Mouse (Mus musculus) forebrain, embryonic 12.5 days (tissue): Measurements from ENCODE around the gene Armc5. TPM values are rescaled to one million over a fixed set of nuclear protein-coding genes. Genes with fewer than 3 reads are reported as not detected.
A peak's percentile ranks its signal among the peaks of the same experiment; 100 is the strongest.

ENCODE experiments used
- ATAC-seq: fragments of 200-750 bp; cut with Nextera tagmentation; 2 replicates; pipeline ENCODE4 v1.8.0; 2017; ENCODE audit warnings: moderate TSS enrichment; ENCODE audit not compliant: low FRiP score
- H3K27ac ChIP-seq: fragments of 300-500 bp; sonication (generic); 2 replicates; pipeline ENCODE4 v1.5.1; 2016; ENCODE audit warnings: mild to moderate bottlenecking
- H3K27me3 ChIP-seq: fragments of 300-500 bp; sonication (generic); 2 replicates; pipeline ENCODE4 v1.6.1; 2016; ENCODE audit warnings: mild to moderate bottlenecking
- H3K36me3 ChIP-seq: fragments of 300-500 bp; sonication (generic); replicated peaks from 2 replicates; pipeline ENCODE4 v1.6.1; 2016; ENCODE audit warnings: mild to moderate bottlenecking
- H3K4me1 ChIP-seq: fragments of 300-500 bp; sonication (generic); 2 replicates; pipeline ENCODE4 v1.6.1; 2016
- H3K4me2 ChIP-seq: fragments of 300-500 bp; sonication (generic); 2 replicates; pipeline ENCODE4 v1.6.1; 2016; ENCODE audit warnings: mild to moderate bottlenecking, moderate library complexity
- H3K4me3 ChIP-seq: fragments of 300-500 bp; sonication (generic); replicated peaks from 2 replicates; pipeline ENCODE4 v1.5.1; 2016; ENCODE audit warnings: mild to moderate bottlenecking
- H3K9ac ChIP-seq: fragments of 300-500 bp; sonication (generic); 2 replicates; pipeline ENCODE4 v1.6.1; 2016; ENCODE audit warnings: mild to moderate bottlenecking
- H3K9me3 ChIP-seq: fragments of 300-500 bp; sonication (generic); 2 replicates; pipeline ENCODE4 v1.6.1; 2016
- WGBS: fragments of 180-500 bp; shearing (Covaris S2); methylation state at CpG from one replicate; pipeline ENCODE4 v1.1.7; 2016; 5-methylcytosine and 5-hydroxymethylcytosine counted together
- polyA plus RNA-seq: library from polyadenylated mRNA; unstranded; fragments of >200 nt; fragmentation: Nextera tagmentation; extraction: Ambion mirVana; gene quantifications from 2 replicates; pipeline ENCODE4 v1.2.1, GENCODE M21; 2016

Armc5 gene
- polyA plus RNA-seq, 1 experiment from 2014 or later = 14.0 TPM

- H3K9ac ChIP-seq = no peak overlapping the region
These were observed 716 bp upstream of the Armc5 start for GRCm38 (mm10) chr7:128236426-128236825.

GRCm38 (mm10) chr7:128237593-128237926 is 418 bp downstream of the Armc5 start:
- H3K27ac ChIP-seq = peak overlapping the region; percentile 95
- H3K4me3 ChIP-seq = peak overlapping the region; percentile 60
- H3K9ac ChIP-seq = peak overlapping the region; percentile 69
- H3K4me1 ChIP-seq = peaks cover 18% of the 10 kb centered on the region
- peaks cover 33% of the 10 kb centered on the region for H3K36me3 ChIP-seq
- under 1% methylated on average over 25 of the region's 25 CpGs for WGBS
- H3K27me3 ChIP-seq = no peaks in the 10 kb centered on the region
- peak overlapping the region; percentile 80 for H3K4me2 ChIP-seq
- H3K9me3 ChIP-seq = no peaks in the 10 kb centered on the region
- ATAC-seq = no peak; the same call in 1 of the 2 replicates

More at GRCm38 (mm10) chr7:128236426-128236825, 716 bp upstream of the Armc5 start:
- Histone ChIP-seq H3K4me3 (peak overlapping the region; percentile 60), H3K27ac (no peak overlapping the region), H3K36me3 (peaks cover 22% of the 10 kb centered on the region), H3K4me2 (peak overlapping the region; percentile 80; the same call in 1 of the 2 replicates), H3K4me1 (peaks cover 18% of the 10 kb centered on the region), H3K9me3 (no peaks in the 10 kb centered on the region), H3K27me3 (no peaks in the 10 kb centered on the region)
- no peak for ATAC-seq
- 94% methylated on average over 13 of the region's 13 CpGs for WGBS

GRCm38 (mm10) chr7:128237927-128238778 is 1.0 kb downstream of the Armc5 start, which contains the start of gene 9130023H24Rik:
9130023H24Rik (minus strand) TSS chr7:128238031.
- H3K36me3 ChIP-seq = peaks cover 39% of the 10 kb centered on the region

GRCm38 (mm10) chr7:128238991-128239390 is 1.8 kb downstream of the Armc5 start:
- no peaks in the 10 kb centered on the region for H3K9me3 ChIP-seq
- peak overlapping the region; percentile 80 for H3K4me2 ChIP-seq
- WGBS = 28% methylated on average over 4 of the region's 4 CpGs
- no peaks in the 10 kb centered on the region for H3K27me3 ChIP-seq
- no peak for ATAC-seq
- H3K4me3 ChIP-seq = peak overlapping the region; percentile 60
- peak overlapping the region; percentile 95; the same call in 1 of the 2 replicates for H3K27ac ChIP-seq
- H3K36me3 ChIP-seq = peaks cover 42% of the 10 kb centered on the region
- H3K4me1 ChIP-seq = peaks cover 18% of the 10 kb centered on the region
- H3K9ac ChIP-seq = 0 out of 2 replicates have a peak overlapping the region, but pooled peaks have one; percentile 69

More at GRCm38 (mm10) chr7:128237927-128238778, 1.0 kb downstream of the Armc5 start, which contains the start of gene 9130023H24Rik:
- Histone ChIP-seq H3K4me3 (peak within 1 kb of the TSS; percentile 60), H3K27ac (peak within 1 kb of the TSS; percentile 95), H3K9me3 (no peaks in the 10 kb centered on the region), H3K4me2 (peak within 1 kb of the TSS; percentile 80), H3K9ac (peak within 1 kb of the TSS; percentile 69), H3K27me3 (no peaks in the 10 kb centered on the region), H3K4me1 (peaks cover 18% of the 10 kb centered on the region)
- under 1% methylated on average over 62 of the region's 72 CpGs for WGBS
- ATAC-seq = peak; percentile 91

GRCm38 (mm10) chr7:128240131-128240784 is 3.1 kb downstream of the Armc5 start:
- H3K27me3 ChIP-seq = peaks cover 8% of the 10 kb centered on the region; the same call in 1 of the 2 replicates
- peaks cover 18% of the 10 kb centered on the region for H3K4me1 ChIP-seq
- H3K9me3 ChIP-seq = no peaks in the 10 kb centered on the region
- no peak for ATAC-seq
- no peak overlapping the region for H3K4me3 ChIP-seq
- 95% methylated on average over 27 of the region's 27 CpGs for WGBS
- H3K36me3 ChIP-seq = peaks cover 54% of the 10 kb centered on the region
- H3K4me2 ChIP-seq = no peak overlapping the region
- no peak overlapping the region for H3K27ac ChIP-seq
- peak overlapping the region; percentile 21; the same call in 1 of the 2 replicates for H3K9ac ChIP-seq

GRCm38 (mm10) chr7:128242331-128242730 is 5.2 kb downstream of the Armc5 start:
- Histone ChIP-seq H3K9ac (no peak overlapping the region), H3K9me3 (no peaks in the 10 kb centered on the region), H3K27me3 (peaks cover 20% of the 10 kb centered on the region), H3K4me1 (peaks cover 26% of the 10 kb centered on the region), H3K36me3 (peaks cover 48% of the 10 kb centered on the region), H3K4me3 (no peak overlapping the region), H3K4me2 (no peak overlapping the region), H3K27ac (no peak overlapping the region)
- no peak for ATAC-seq
- WGBS = 93% methylated on average over 16 of the region's 16 CpGs

GRCm38 (mm10) chr7:128243921-128244320 is 6.8 kb downstream of the Armc5 start:
- Histone ChIP-seq H3K4me1 (peaks cover 26% of the 10 kb centered on the region), H3K27ac (no peak overlapping the region), H3K4me2 (no peak overlapping the region), H3K4me3 (no peak overlapping the region), H3K9ac (peak overlapping the region; percentile 5; the same call in 1 of the 2 replicates), H3K36me3 (peaks cover 48% of the 10 kb centered on the region), H3K27me3 (peaks cover 31% of the 10 kb centered on the region), H3K9me3 (no peaks in the 10 kb centered on the region)
- no peak for ATAC-seq
- 62% methylated on average over 10 of the region's 10 CpGs for WGBS

GRCm38 (mm10) chr7:128244410-128245025 is 7.4 kb downstream of the Armc5 start:
- no peak overlapping the region for H3K4me2 ChIP-seq
- H3K9ac ChIP-seq = peak overlapping the region; percentile 5; the same call in 1 of the 2 replicates
- no peaks in the 10 kb centered on the region for H3K9me3 ChIP-seq
- no peak overlapping the region for H3K27ac ChIP-seq
- H3K27me3 ChIP-seq = peaks cover 35% of the 10 kb centered on the region
- H3K4me1 ChIP-seq = peaks cover 20% of the 10 kb centered on the region
- H3K4me3 ChIP-seq = no peak overlapping the region
- WGBS = 88% methylated on average over 18 of the region's 18 CpGs
- ATAC-seq = no peak
- H3K36me3 ChIP-seq = peaks cover 48% of the 10 kb centered on the region

GRCm38 (mm10) chr7:128245547-128245946 is 8.4 kb downstream of the Armc5 start:
- WGBS = 88% methylated on average over 4 of the region's 4 CpGs
- Histone ChIP-seq H3K27me3 (peaks cover 41% of the 10 kb centered on the region), H3K4me2 (no peak overlapping the region), H3K9ac (no peak overlapping the region; the same call in 1 of the 2 replicates), H3K4me3 (no peak overlapping the region), H3K9me3 (no peaks in the 10 kb centered on the region), H3K4me1 (peaks cover 19% of the 10 kb centered on the region), H3K36me3 (peaks cover 40% of the 10 kb centered on the region), H3K27ac (no peak overlapping the region)
- no peak for ATAC-seq

GRCm38 (mm10) chr7:128246496-128247391 is 9.6 kb downstream of the Armc5 start, which contains the start of gene Tgfb1i1:
Tgfb1i1 (plus strand) TSS chr7:128246812.
- Histone ChIP-seq H3K27ac (peak within 1 kb of the TSS; percentile 54; the same call in 1 of the 2 replicates), H3K27me3 (peaks cover 48% of the 10 kb centered on the region), H3K36me3 (peaks cover 29% of the 10 kb centered on the region), H3K4me3 (peak within 1 kb of the TSS; percentile 38), H3K9ac (peak within 1 kb of the TSS; percentile 53), H3K4me2 (peak within 1 kb of the TSS; percentile 61), H3K4me1 (peaks cover 19% of the 10 kb centered on the region), H3K9me3 (no peaks in the 10 kb centered on the region)
- WGBS = 3% methylated on average over 27 of the region's 30 CpGs
- peak; percentile 56; the same call in 1 of the 2 replicates for ATAC-seq

GRCm38 (mm10) chr7:128247443-128247842 is 10.3 kb downstream of the Armc5 start:
- H3K27ac ChIP-seq = 0 out of 2 replicates have a peak overlapping the region, but pooled peaks have one; percentile 54
- peak; percentile 80 for ATAC-seq
- peaks cover 25% of the 10 kb centered on the region for H3K4me1 ChIP-seq
- H3K36me3 ChIP-seq = peaks cover 22% of the 10 kb centered on the region
- H3K4me2 ChIP-seq = peak overlapping the region; percentile 61
- H3K9me3 ChIP-seq = no peaks in the 10 kb centered on the region
- H3K4me3 ChIP-seq = peak overlapping the region; percentile 38
- H3K9ac ChIP-seq = peak overlapping the region; percentile 53; the same call in 1 of the 2 replicates
- peaks cover 54% of the 10 kb centered on the region for H3K27me3 ChIP-seq
- 2% methylated on average over 13 of the region's 13 CpGs for WGBS
